Mouse (Mus musculus) heart, postnatal 0 days (tissue): ENCODE results near the gene Fat3.

ENCODE experiments used
- CTCF ChIP-seq: IDR thresholded peaks from 2 replicates; pipeline ENCODE4 v1.5.1; 2016; ENCODE audit warnings: antibody characterized with exemption, control low read depth, low read depth
- EP300 ChIP-seq: IDR thresholded peaks from 2 replicates; pipeline ENCODE4 v1.6.1; 2016; ENCODE audit warnings: antibody characterized with exemption, low read depth

DNA sequence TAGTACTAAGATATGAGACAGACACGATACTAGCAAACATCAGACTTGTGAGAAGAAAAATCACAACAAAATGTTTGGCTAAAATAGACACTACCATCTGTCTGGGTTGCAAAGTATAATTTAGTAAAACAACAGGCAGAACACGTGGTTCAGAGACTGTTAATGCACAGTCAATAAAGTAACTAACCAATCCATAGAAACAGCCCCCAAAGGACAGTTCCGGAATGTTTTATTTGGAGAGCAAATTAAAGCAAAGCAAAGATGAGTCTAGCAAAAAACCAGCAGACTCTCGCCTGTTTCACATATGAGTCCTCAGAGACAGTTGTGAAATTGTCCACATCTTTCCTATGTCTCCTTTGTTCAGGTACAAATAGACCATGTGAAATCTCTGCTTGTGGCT is 227.0 kb downstream of the Fat3 start:
- TF ChIP-seq EP300, result no peak
- TF ChIP-seq CTCF, result no peak
